Mouse (Mus musculus) heart, postnatal 0 days (tissue): ENCODE measurements around the gene Pigl. TPM values are rescaled to one million over a fixed set of nuclear protein-coding genes. Genes with fewer than 3 reads are reported as not detected.

Experiments
- ATAC-seq: fragments of 200-750 bp; cut with Nextera tagmentation; 2 replicates; pipeline ENCODE4 v1.8.0; 2017; ENCODE audit warnings: low read depth, moderate number of reproducible peaks, moderate library complexity; ENCODE audit not compliant: insufficient read depth
- DNase-seq: peaks from one replicate; pipeline ENCODE4 v3.0.0-alpha.2; 2016; ENCODE audit warnings: low spot score
- H3K27ac ChIP-seq: fragments of 300-500 bp; sonication (generic); 2 replicates; pipeline ENCODE4 v1.5.1; 2014; ENCODE audit warnings: low read depth, mild to moderate bottlenecking
- H3K27me3 ChIP-seq: fragments of 300-500 bp; sonication (generic); 2 replicates; pipeline ENCODE4 v1.6.1; 2014; ENCODE audit warnings: low read length, mixed read lengths; ENCODE audit not compliant: control insufficient read depth, insufficient read depth
- H3K36me3 ChIP-seq: fragments of 300-500 bp; sonication (generic); replicated peaks from 2 replicates; pipeline ENCODE4 v1.6.1; 2014; ENCODE audit warnings: low read length, mixed read lengths; ENCODE audit not compliant: control insufficient read depth, insufficient read depth
- H3K4me1 ChIP-seq: fragments of 300-500 bp; sonication (generic); 2 replicates; pipeline ENCODE4 v1.6.1; 2014; ENCODE audit warnings: antibody characterized with exemption; ENCODE audit not compliant: control insufficient read depth, insufficient read depth
- H3K4me2 ChIP-seq: fragments of 300-500 bp; sonication (generic); 2 replicates; pipeline ENCODE4 v1.6.1; 2014; ENCODE audit warnings: low read depth, mild to moderate bottlenecking, low read length, moderate library complexity
- H3K4me3 ChIP-seq: fragments of 300-500 bp; sonication (generic); 2 replicates; pipeline ENCODE4 v1.5.1; 2014; ENCODE audit warnings: low read depth, low read length
- H3K9ac ChIP-seq: fragments of 300-500 bp; sonication (generic); replicated peaks from 2 replicates; pipeline ENCODE4 v1.6.1; 2014; ENCODE audit warnings: low read depth, low read length, mixed read lengths
- H3K9me3 ChIP-seq: fragments of 300-500 bp; sonication (generic); replicated peaks from 2 replicates; pipeline ENCODE4 v1.6.1; 2016; ENCODE audit warnings: low read length; ENCODE audit not compliant: control insufficient read depth
- CTCF ChIP-seq: IDR thresholded peaks from 2 replicates; pipeline ENCODE4 v1.5.1; 2016; ENCODE audit warnings: antibody characterized with exemption, control low read depth, low read depth
- EP300 ChIP-seq: IDR thresholded peaks from 2 replicates; pipeline ENCODE4 v1.6.1; 2016; ENCODE audit warnings: antibody characterized with exemption, low read depth
- WGBS: fragments of 180-500 bp; shearing (Covaris S2); extraction: QIAGEN DNeasy Blood & Tissue Kit; methylation state at CpG from one replicate; pipeline ENCODE4 v1.1.7; 2014; 5-methylcytosine and 5-hydroxymethylcytosine counted together
- polyA plus RNA-seq: library from polyadenylated mRNA; unstranded; fragments of >200 nt; fragmentation: Nextera tagmentation; extraction: Ambion mirVana; gene quantifications from 2 replicates; pipeline ENCODE4 v1.2.1, GENCODE M21; 2015
- total RNA-seq: library from RNA; depleted of rRNA; stranded (reverse); fragments of >200 nt; gene quantifications from 2 replicates; pipeline ENCODE4 v1.2.3, GENCODE M21; 2014; ENCODE audit warnings: low replicate concordance; rRNA removed

Pigl gene
- total and polyA plus RNA-seq, 2 experiments from 2014 or later: 4.3 to 5.5 TPM

DNA sequence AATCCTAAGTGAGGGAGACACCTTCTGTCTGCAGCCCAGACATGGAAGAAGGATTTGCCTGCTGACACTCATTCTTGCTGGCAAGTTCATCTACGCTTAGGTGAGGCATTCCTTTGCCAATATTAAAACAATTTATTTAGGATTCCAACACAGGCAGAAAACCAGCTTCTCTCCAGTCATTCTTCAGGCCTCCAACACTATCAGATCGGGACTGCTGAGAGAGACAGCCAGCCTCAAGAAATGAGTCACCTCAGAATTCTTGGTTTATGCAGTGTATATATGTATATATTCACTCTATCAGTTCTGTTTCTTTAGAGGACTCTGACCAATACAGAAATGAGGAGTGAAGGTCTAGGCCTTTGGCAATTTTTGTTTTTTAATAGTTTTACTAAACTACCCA is 105.3 kb downstream of the Pigl start:
- ATAC-seq (no peak), DNase-seq (no peak)
- H3K4me2 ChIP-seq: no peak overlapping the region
- no peaks in the 10 kb centered on the region for H3K27me3 ChIP-seq
- no peak overlapping the region for H3K9ac ChIP-seq
- WGBS: 80% methylated on average over 2 of the region's 2 CpGs
- H3K4me1 ChIP-seq: no peaks in the 10 kb centered on the region
- H3K27ac ChIP-seq: no peak overlapping the region
- H3K4me3 ChIP-seq: no peak overlapping the region
- no peaks in the 10 kb centered on the region for H3K9me3 ChIP-seq
- TF ChIP-seq EP300 (no peak), CTCF (no peak)
- no peaks in the 10 kb centered on the region for H3K36me3 ChIP-seq

Other genes with a start within 250 kb of the Pigl start
- gene Adora2b, start 209.5 kb upstream of the Pigl start, total RNA-seq: 0.11 and 0.62 TPM in 2 replicates
- 0.57 and 0.74 TPM in 2 replicates for gene Adora2b, start 209.5 kb upstream of the Pigl start, polyA plus RNA-seq
- 14.6 and 43.3 TPM in 2 replicates for gene Zswim7, start 177.1 kb upstream of the Pigl start, total RNA-seq
- gene Zswim7, start 177.1 kb upstream of the Pigl start, polyA plus RNA-seq: 39.0 and 43.3 TPM in 2 replicates
- 26.9 and 31.2 TPM in 2 replicates for gene Ttc19, start 177.0 kb upstream of the Pigl start, total RNA-seq
- gene Ttc19, start 177.0 kb upstream of the Pigl start, polyA plus RNA-seq: 20.1 and 21.3 TPM in 2 replicates
- gene Ncor1, start 81 bp downstream of the Pigl start, total RNA-seq: 54.6 and 129 TPM in 2 replicates
- 78.1 and 82.4 TPM in 2 replicates for gene Ncor1, start 81 bp downstream of the Pigl start, polyA plus RNA-seq
- 19.1 and 111 TPM in 2 replicates for gene Cenpv, start 80.8 kb downstream of the Pigl start, total RNA-seq
- gene Cenpv, start 80.8 kb downstream of the Pigl start, polyA plus RNA-seq: 13.1 and 14.6 TPM in 2 replicates
- gene Ubb, start 92.7 kb downstream of the Pigl start, total RNA-seq: 704 and 828 TPM in 2 replicates
- 1,871 and 2,053 TPM in 2 replicates for gene Ubb, start 92.7 kb downstream of the Pigl start, polyA plus RNA-seq
- 6.4 and 7.7 TPM in 2 replicates for gene Trpv2, start 116.0 kb downstream of the Pigl start, total RNA-seq
- gene Trpv2, start 116.0 kb downstream of the Pigl start, polyA plus RNA-seq: 2.6 and 3.0 TPM in 2 replicates
- gene Lrrc75a, start 190.1 kb downstream of the Pigl start, total RNA-seq: 33.6 and 33.9 TPM in 2 replicates
- gene Lrrc75a, start 190.1 kb downstream of the Pigl start, polyA plus RNA-seq: 9.3 and 9.6 TPM in 2 replicates
- 11.1 and 36.0 TPM in 2 replicates for gene Mmgt2, start 190.2 kb downstream of the Pigl start, total RNA-seq
- gene Mmgt2, start 190.2 kb downstream of the Pigl start, polyA plus RNA-seq: 38.9 and 40.6 TPM in 2 replicates